Mouse (Mus musculus) ES-E14 (cell line): ENCODE data around the gene Gpr158.

ENCODE experiments used
- CHD2 ChIP-seq: IDR thresholded peaks from 2 replicates; pipeline ENCODE4 v1.6.1; 2014; ENCODE audit warnings: mild to moderate bottlenecking, low read depth, low read length, inconsistent platforms
- ZNF384 ChIP-seq: IDR thresholded peaks from 2 replicates; pipeline ENCODE4 v1.6.1; 2012; ENCODE audit warnings: low read depth, low read length, inconsistent platforms

DNA sequence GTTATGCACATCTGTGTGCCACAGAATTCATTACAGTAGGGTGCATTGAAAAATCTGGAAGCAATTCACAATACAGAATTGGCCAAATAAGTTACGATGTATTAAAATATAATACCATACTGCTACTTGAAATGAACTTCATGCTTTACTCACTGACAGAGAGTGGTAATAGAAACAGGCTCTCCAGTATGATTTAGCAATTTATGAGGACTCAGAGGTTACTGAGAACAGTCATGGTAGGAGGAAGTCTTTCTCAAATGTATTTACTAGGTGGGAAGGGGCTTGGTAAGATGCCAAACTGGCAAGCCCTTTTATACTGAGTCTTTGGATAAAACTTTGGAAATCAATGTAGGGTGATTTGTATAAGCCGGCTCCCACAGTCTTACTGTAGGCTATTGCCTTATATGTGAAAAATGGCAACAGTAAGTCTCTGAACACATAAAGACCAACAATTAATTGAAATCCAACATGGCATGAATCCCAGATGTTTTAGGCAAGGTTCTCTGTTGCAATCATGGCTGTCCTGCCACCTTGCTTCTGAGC, 40.2 kb downstream of the Gpr158 start:
- TF ChIP-seq ZNF384, result no peak
- TF ChIP-seq CHD2, result no peak
